Mouse (Mus musculus): ENCODE measurements around the gene Nadk2. TPM values are rescaled to one million over a fixed set of nuclear protein-coding genes. Genes with fewer than 3 reads are reported as not detected.
A peak's percentile ranks its signal among the peaks of the same experiment; 100 is the strongest.

The Nadk2 gene
- polyA plus RNA-seq, 1 experiment from 2014 or later, result 40.0 TPM

GRCm38 (mm10) chr15:9140252-9140680 lies 69.2 kb downstream of the Nadk2 start, which contains the start of gene Lmbrd2:
Gene Lmbrd2, plus strand, starts transcription at chr15:9140550.
- Histone ChIP-seq H3K27me3 (replicated peaks) (no peaks in the 10 kb centered on the region), H3K36me3 (peaks cover 13% of the 10 kb centered on the region; the same call in 1 of the 2 replicates), H3K4me2 (peak within 1 kb of the TSS; percentile 69), H3K4me1 (peaks cover 14% of the 10 kb centered on the region), H3K4me3 (replicated peaks) (peak within 1 kb of the TSS; percentile 96), H3K9ac (peak within 1 kb of the TSS; percentile 89), H3K9me3 (no peaks in the 10 kb centered on the region), H3K27ac (peak within 1 kb of the TSS; percentile 83)
- ATAC-seq (ENCODE audit: insufficient read depth, low FRiP score, low read depth), result peak; percentile 99
- under 1% methylated on average over 31 of the region's 34 CpGs for WGBS

- WGBS, result under 1% methylated on average over 37 of the region's 37 CpGs
- no peaks in the 10 kb centered on the region for H3K27me3 ChIP-seq (replicated peaks)
Observed at GRCm38 (mm10) chr15:9140684-9141171, 69.7 kb downstream of the Nadk2 start.

GRCm38 (mm10) chr15:9155325-9155724 lies 84.3 kb downstream of the Nadk2 start, which contains the start of gene Skp2:
Gene Skp2, minus strand, starts transcription at chr15:9155425.
- Histone ChIP-seq H3K36me3 (peaks cover 18% of the 10 kb centered on the region), H3K4me3 (replicated peaks) (no peak within 1 kb of the TSS), H3K4me1 (no peaks in the 10 kb centered on the region), H3K9me3 (no peaks in the 10 kb centered on the region), H3K27ac (no peak within 1 kb of the TSS), H3K4me2 (no peak within 1 kb of the TSS), H3K27me3 (replicated peaks) (no peaks in the 10 kb centered on the region), H3K9ac (no peak within 1 kb of the TSS)
- no peak for ATAC-seq (ENCODE audit: insufficient read depth, low FRiP score, low read depth)

More at GRCm38 (mm10) chr15:9140684-9141171, 69.7 kb downstream of the Nadk2 start:
- Histone ChIP-seq H3K9ac (peak overlapping the region; percentile 89), H3K9me3 (no peaks in the 10 kb centered on the region), H3K4me2 (peak overlapping the region; percentile 69), H3K4me1 (peaks cover 9% of the 10 kb centered on the region), H3K27ac (peak overlapping the region; percentile 83), H3K4me3 (replicated peaks) (peak overlapping the region; percentile 96), H3K36me3 (peaks cover 13% of the 10 kb centered on the region; the same call in 1 of the 2 replicates)
- ATAC-seq (ENCODE audit: insufficient read depth, low FRiP score, low read depth), result peak; percentile 74

Other genes with a start within 250 kb of the Nadk2 start
- 0.34 and 0.46 TPM in 2 replicates for gene Ranbp3l, start 103.3 kb upstream of the Nadk2 start, polyA plus RNA-seq (2015; fragmentation: Nextera tagmentation; extraction: Ambion mirVana)
- gene Lmbrd2, start 69.3 kb downstream of the Nadk2 start, polyA plus RNA-seq (2015; fragmentation: Nextera tagmentation; extraction: Ambion mirVana), result 2.9 and 3.1 TPM in 2 replicates
- gene Skp2, start 84.2 kb downstream of the Nadk2 start, polyA plus RNA-seq (2015; fragmentation: Nextera tagmentation; extraction: Ambion mirVana), result 52.5 and 56.7 TPM in 2 replicates
- gene Ugt3a1, start 205.6 kb downstream of the Nadk2 start, polyA plus RNA-seq (2015; fragmentation: Nextera tagmentation; extraction: Ambion mirVana), result 0.15 TPM in 1 of 2 replicates, not detected in the other

All from stomach, embryonic 15.5 days (tissue).